Mouse (Mus musculus) kidney, embryonic 15.5 days (tissue): ENCODE results near the gene Tgfb1. TPM values are rescaled to one million over a fixed set of nuclear protein-coding genes. Genes with fewer than 3 reads are reported as not detected.
"Not testable (repeated sequence)": the region's sequence is repeated elsewhere in the genome, so short reads cannot be mapped to it uniquely, and the experiment has no call there.

Source experiments
- ATAC-seq: fragments of 200-750 bp; cut with Nextera tagmentation; replicated peaks from 2 replicates; pipeline ENCODE4 v1.8.0; 2017; ENCODE audit warnings: moderate TSS enrichment; ENCODE audit not compliant: low FRiP score
- H3K27ac ChIP-seq: fragments of 300-500 bp; sonication (generic); 2 replicates; pipeline ENCODE4 v1.5.1; 2015; ENCODE audit warnings: mild to moderate bottlenecking, inconsistent platforms
- H3K27me3 ChIP-seq: fragments of 300-500 bp; sonication (generic); 2 replicates; pipeline ENCODE4 v1.6.1; 2015; ENCODE audit warnings: inconsistent platforms
- H3K36me3 ChIP-seq: fragments of 300-500 bp; sonication (generic); 2 replicates; pipeline ENCODE4 v1.6.1; 2015; ENCODE audit warnings: inconsistent platforms
- H3K4me1 ChIP-seq: fragments of 300-500 bp; sonication (generic); 2 replicates; pipeline ENCODE4 v1.6.1; 2015; ENCODE audit warnings: inconsistent platforms
- H3K4me2 ChIP-seq: fragments of 300-500 bp; sonication (generic); 2 replicates; pipeline ENCODE4 v1.6.1; 2015; ENCODE audit warnings: moderate library complexity, mild to moderate bottlenecking, inconsistent platforms
- H3K4me3 ChIP-seq: fragments of 300-500 bp; sonication (generic); replicated peaks from 2 replicates; pipeline ENCODE4 v1.5.1; 2015; ENCODE audit warnings: mild to moderate bottlenecking, inconsistent platforms
- H3K9ac ChIP-seq: fragments of 300-500 bp; sonication (generic); 2 replicates; pipeline ENCODE4 v1.6.1; 2015; ENCODE audit warnings: mild to moderate bottlenecking, inconsistent platforms
- H3K9me3 ChIP-seq: fragments of 300-500 bp; sonication (generic); replicated peaks from 2 replicates; pipeline ENCODE4 v1.6.1; 2016; ENCODE audit warnings: inconsistent platforms
- WGBS: fragments of 180-500 bp; shearing (Covaris S2); methylation state at CpG from one replicate; pipeline ENCODE4 v1.1.7; 2015; ENCODE audit warnings: mixed read lengths; 5-methylcytosine and 5-hydroxymethylcytosine counted together
- polyA plus RNA-seq: library from polyadenylated mRNA; unstranded; fragments of >200 nt; fragmentation: Nextera tagmentation; extraction: Ambion mirVana; gene quantifications from 2 replicates; pipeline ENCODE4 v1.2.1, GENCODE M21; 2015

The Tgfb1 gene
- polyA plus RNA-seq, 1 experiment from 2014 or later, result 3.0 TPM

GRCm38 (mm10) chr7:25710519-25711130 is 23.8 kb downstream of the Tgfb1 start:
- Histone ChIP-seq H3K9me3 (no peaks in the 10 kb centered on the region), H3K27me3 (no peaks in the 10 kb centered on the region), H3K4me2 (peak overlapping the region; percentile 30), H3K4me1 (peaks cover 53% of the 10 kb centered on the region), H3K4me3 (no peak overlapping the region), H3K9ac (0 out of 2 replicates have a peak overlapping the region, but pooled peaks have one; percentile 31), H3K36me3 (peaks cover 36% of the 10 kb centered on the region), H3K27ac (peak overlapping the region; percentile 33)
- ATAC-seq, result peak; percentile 24; the same call in 1 of the 2 replicates
- WGBS, result 6% methylated on average over 6 of the region's 7 CpGs

- Histone ChIP-seq H3K9ac (no peak overlapping the region), H3K27ac (0 out of 2 replicates have a peak overlapping the region, but pooled peaks have one; percentile 33)
- WGBS, result 59% methylated on average over 5 of the region's 5 CpGs
Measured at GRCm38 (mm10) chr7:25711165-25711564, 24.4 kb downstream of the Tgfb1 start.

GRCm38 (mm10) chr7:25711731-25712197 is 25.0 kb downstream of the Tgfb1 start:
- Histone ChIP-seq H3K27ac (0 out of 2 replicates have a peak overlapping the region, but pooled peaks have one; percentile 33), H3K4me3 (no peak overlapping the region), H3K9ac (no peak overlapping the region), H3K4me1 (peaks cover 41% of the 10 kb centered on the region), H3K27me3 (no peaks in the 10 kb centered on the region), H3K36me3 (peaks cover 48% of the 10 kb centered on the region), H3K9me3 (no peaks in the 10 kb centered on the region), H3K4me2 (no peak overlapping the region)
- WGBS, result 33% methylated on average over 7 of the region's 7 CpGs
- no peak for ATAC-seq

More at GRCm38 (mm10) chr7:25711165-25711564, 24.4 kb downstream of the Tgfb1 start:
- no peak overlapping the region; the same call in 1 of the 2 replicates for H3K4me2 ChIP-seq
- H3K36me3 ChIP-seq, result peaks cover 42% of the 10 kb centered on the region
- no peaks in the 10 kb centered on the region for H3K9me3 ChIP-seq
- peak; percentile 26; the same call in 1 of the 2 replicates for ATAC-seq
- H3K4me1 ChIP-seq, result peaks cover 47% of the 10 kb centered on the region
- no peak overlapping the region for H3K4me3 ChIP-seq
- no peaks in the 10 kb centered on the region for H3K27me3 ChIP-seq

- Histone ChIP-seq H3K4me1 (peaks cover 39% of the 10 kb centered on the region), H3K9ac (no peak overlapping the region), H3K9me3 (no peaks in the 10 kb centered on the region), H3K36me3 (peaks cover 49% of the 10 kb centered on the region), H3K27ac (no peak overlapping the region), H3K4me2 (no peak overlapping the region), H3K27me3 (no peaks in the 10 kb centered on the region), H3K4me3 (no peak overlapping the region)
- ATAC-seq, result no peak
- 87% methylated on average over 9 of the region's 9 CpGs for WGBS
Measured at GRCm38 (mm10) chr7:25712801-25713200, 26.0 kb downstream of the Tgfb1 start.

GRCm38 (mm10) chr7:25714581-25714980 is 27.8 kb downstream of the Tgfb1 start:
- H3K4me1 ChIP-seq, result peaks cover 43% of the 10 kb centered on the region
- H3K4me3 ChIP-seq, result no peak overlapping the region
- no peak overlapping the region for H3K9ac ChIP-seq
- H3K36me3 ChIP-seq, result peaks cover 49% of the 10 kb centered on the region
- H3K4me2 ChIP-seq, result no peak overlapping the region
- no peak overlapping the region for H3K27ac ChIP-seq
- H3K9me3 ChIP-seq, result no peaks in the 10 kb centered on the region
- no peaks in the 10 kb centered on the region for H3K27me3 ChIP-seq
- no peak for ATAC-seq
- 88% methylated on average over 8 of the region's 8 CpGs for WGBS

- H3K36me3 ChIP-seq, result peaks cover 56% of the 10 kb centered on the region
- H3K27ac ChIP-seq, result no peak overlapping the region
- H3K9me3 ChIP-seq, result no peaks in the 10 kb centered on the region
- ATAC-seq, result no peak
- no peaks in the 10 kb centered on the region for H3K27me3 ChIP-seq
- H3K4me2 ChIP-seq, result no peak overlapping the region
- peaks cover 37% of the 10 kb centered on the region for H3K4me1 ChIP-seq
- no peak overlapping the region for H3K9ac ChIP-seq
- H3K4me3 ChIP-seq, result no peak overlapping the region
- 96% methylated on average over 22 of the region's 22 CpGs for WGBS
Measured at GRCm38 (mm10) chr7:25715731-25716271, 29.0 kb downstream of the Tgfb1 start.

GRCm38 (mm10) chr7:25717478-25717877 is 30.7 kb downstream of the Tgfb1 start:
- Histone ChIP-seq H3K9ac (peak overlapping the region; percentile 68; the same call in 1 of the 2 replicates), H3K4me3 (peak overlapping the region; percentile 86)

GRCm38 (mm10) chr7:25718788-25719417 is 32.1 kb downstream of the Tgfb1 start, which contains the start of gene Ccdc97:
TSS of gene Ccdc97 (minus strand) at chr7:25719088.
- peak within 1 kb of the TSS; percentile 92 for H3K27ac ChIP-seq
- peak within 1 kb of the TSS; percentile 83 for H3K4me2 ChIP-seq
- H3K4me3 ChIP-seq, result peak within 1 kb of the TSS; percentile 86
- H3K4me1 ChIP-seq, result peaks cover 25% of the 10 kb centered on the region
- no peaks in the 10 kb centered on the region for H3K9me3 ChIP-seq
- ATAC-seq, result peak; percentile 88
- WGBS, result 5% methylated on average over 32 of the region's 32 CpGs
- peaks cover 67% of the 10 kb centered on the region for H3K36me3 ChIP-seq
- H3K27me3 ChIP-seq, result no peaks in the 10 kb centered on the region
- H3K9ac ChIP-seq, result peak within 1 kb of the TSS; percentile 68

More at GRCm38 (mm10) chr7:25717478-25717877, 30.7 kb downstream of the Tgfb1 start:
- no peak for ATAC-seq
- Histone ChIP-seq H3K4me2 (peak overlapping the region; percentile 83), H3K36me3 (peaks cover 67% of the 10 kb centered on the region), H3K9me3 (no peaks in the 10 kb centered on the region), H3K4me1 (peaks cover 25% of the 10 kb centered on the region), H3K27ac (no peak overlapping the region), H3K27me3 (no peaks in the 10 kb centered on the region)
- WGBS, result 96% methylated on average over 3 of the region's 3 CpGs

GRCm38 (mm10) chr7:25719761-25720610 is 33.2 kb downstream of the Tgfb1 start:
- peak overlapping the region; percentile 92; the same call in 1 of the 2 replicates for H3K27ac ChIP-seq

GRCm38 (mm10) chr7:25720760-25721159 is 34.0 kb downstream of the Tgfb1 start:
- ATAC-seq, result no peak
- no peak overlapping the region for H3K9ac ChIP-seq
- no peaks in the 10 kb centered on the region for H3K27me3 ChIP-seq
- WGBS, result 92% methylated on average over 5 of the region's 5 CpGs
- H3K9me3 ChIP-seq, result no peaks in the 10 kb centered on the region
- no peak overlapping the region for H3K4me3 ChIP-seq
- no peak overlapping the region for H3K4me2 ChIP-seq
- H3K36me3 ChIP-seq, result peaks cover 67% of the 10 kb centered on the region
- peaks cover 25% of the 10 kb centered on the region for H3K4me1 ChIP-seq
- no peak overlapping the region for H3K27ac ChIP-seq

More at GRCm38 (mm10) chr7:25719761-25720610, 33.2 kb downstream of the Tgfb1 start:
- Histone ChIP-seq H3K36me3 (peaks cover 67% of the 10 kb centered on the region), H3K4me1 (peaks cover 25% of the 10 kb centered on the region), H3K9me3 (no peaks in the 10 kb centered on the region), H3K9ac (no peak overlapping the region), H3K27me3 (no peaks in the 10 kb centered on the region), H3K4me2 (peak overlapping the region; percentile 83), H3K4me3 (no peak overlapping the region)
- WGBS, result 60% methylated on average over 10 of the region's 10 CpGs
- ATAC-seq, result no peak

- Histone ChIP-seq H3K36me3 (peaks cover 67% of the 10 kb centered on the region), H3K4me1 (peaks cover 25% of the 10 kb centered on the region)
- H3K4me2 ChIP-seq, H3K4me3 ChIP-seq, H3K27ac ChIP-seq, H3K27me3 ChIP-seq, H3K9me3 ChIP-seq, H3K9ac ChIP-seq, ATAC-seq: not testable (repeated sequence)
Measured at GRCm38 (mm10) chr7:25721776-25722175, 35.0 kb downstream of the Tgfb1 start.
